Mouse (Mus musculus) bone marrow macrophage, adult 2 months (primary cell): ENCODE measurements around the gene Nr1h4.

Source experiments
- CTCF ChIP-seq: IDR thresholded peaks from 2 replicates; pipeline ENCODE4 v1.5.1; 2012; ENCODE audit warnings: low read depth, mild to moderate bottlenecking, low read length, moderate library complexity
- POLR2A ChIP-seq: IDR thresholded peaks from 2 replicates; pipeline ENCODE4 v1.6.1; 2012; ENCODE audit warnings: mild to moderate bottlenecking, low read depth, low read length, borderline replicate concordance

DNA sequence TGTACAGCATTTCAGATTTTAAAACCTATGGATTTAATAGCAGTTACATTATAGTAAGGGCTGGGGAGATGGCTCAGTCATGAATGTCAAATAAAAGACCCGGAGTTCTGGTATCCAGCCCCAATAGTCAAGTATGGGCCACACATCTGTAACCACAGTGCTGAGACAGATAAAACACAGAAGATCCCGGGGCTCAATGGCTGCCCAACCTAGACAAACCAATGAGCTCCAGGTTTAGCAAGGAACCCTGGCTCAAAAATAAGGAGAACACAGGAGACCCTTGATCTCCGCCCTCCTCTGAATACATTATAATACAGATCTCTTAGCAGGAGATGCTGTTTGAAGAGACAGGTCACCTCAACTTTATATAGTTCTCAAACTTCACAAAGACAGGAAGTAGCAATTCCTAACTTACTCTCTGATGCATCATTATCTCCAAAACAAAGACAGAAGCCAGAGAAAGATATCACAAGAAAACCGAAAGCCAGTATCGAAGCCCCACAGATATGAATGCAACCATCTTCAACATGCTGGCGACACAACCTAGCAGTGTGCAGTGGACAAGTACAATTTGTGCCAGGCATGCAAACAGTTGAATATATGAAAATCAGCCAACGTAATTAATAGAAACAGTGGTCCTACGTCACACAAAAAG, 110.8 kb downstream of the Nr1h4 start:
- TF ChIP-seq POLR2A (no peak), CTCF (no peak)
